Mouse (Mus musculus) heart, adult 2 months (tissue): ENCODE data around the gene AI467606.

Source experiments
- CTCF ChIP-seq: fragments of 200-600 bp; IDR thresholded peaks from 2 replicates; pipeline ENCODE4 v1.8.1; 2022; ENCODE audit warnings: antibody characterized with exemption, mild to moderate bottlenecking, moderate library complexity
- EP300 ChIP-seq: fragments of 200-500 bp; IDR thresholded peaks from 2 replicates; pipeline ENCODE4 v1.6.1; 2011; ENCODE audit warnings: low read depth, low read length, control low read depth; ENCODE audit not compliant: insufficient read depth
- POLR2A ChIP-seq: fragments of 200-500 bp; IDR thresholded peaks from 2 replicates; pipeline ENCODE4 v1.6.1; 2011; ENCODE audit warnings: mild to moderate bottlenecking, low read depth, low read length, control low read depth; ENCODE audit not compliant: insufficient read depth

GRCm38 (mm10) chr7:127101451-127102016 lies 10.4 kb downstream of the AI467606 start:
- no peak for TF ChIP-seq CTCF
- TF ChIP-seq EP300 = no peak
- no peak for TF ChIP-seq POLR2A
